Mouse (Mus musculus) embryonic fibroblast, embryonic 13.5 days (primary cell): ENCODE measurements around the gene Top2b.

Source experiments
- CTCF ChIP-seq: IDR thresholded peaks from 2 replicates; pipeline ENCODE4 v1.5.1; 2011; ENCODE audit warnings: mild to moderate bottlenecking, control low read depth, low read length, moderate library complexity, borderline replicate concordance; ENCODE audit not compliant: insufficient read depth
- POLR2A ChIP-seq: IDR thresholded peaks from 2 replicates; pipeline ENCODE4 v1.6.1; 2011; ENCODE audit warnings: low read depth, mild to moderate bottlenecking, control low read depth, low read length, moderate library complexity

GRCm38 (mm10) chr14:16433206-16433605, 68.2 kb downstream of the Top2b start:
- TF ChIP-seq CTCF (no peak), POLR2A (no peak)
